21 mouse cellular contexts compared by ENCODE assay signal in the genomic region with DNA sequence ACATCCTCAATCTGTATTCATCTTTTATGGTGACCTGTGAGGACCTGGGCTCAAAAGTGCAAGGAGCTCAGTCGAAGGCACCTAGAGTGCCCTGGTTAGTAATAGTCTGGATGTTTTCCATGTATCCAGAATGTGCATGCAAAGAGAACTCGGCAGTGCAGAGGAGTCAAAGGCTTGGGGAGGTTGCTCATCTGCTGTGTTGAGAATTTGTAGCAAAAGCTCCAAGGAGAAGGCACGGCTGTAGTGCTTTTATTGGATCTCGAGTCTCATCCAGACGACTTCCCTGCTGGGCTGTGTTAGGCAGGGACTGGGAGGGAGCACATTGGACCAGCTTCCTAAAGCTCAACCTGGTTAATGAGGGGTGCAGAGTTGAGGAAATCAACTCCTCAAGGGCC.
DNase-seq lines count a peak whose midpoint lies in the region; ATAC-seq and TF ChIP-seq lines count a peak whose summit lies in the region.
"Had no signal": no experiment of that assay in that cellular context is flagged by ENCODE, and none has a peak within 500 bp of the region (broad histone marks: within the 10 kb centered on the region; RNA-seq: fewer than 3 reads in every experiment).

No protein-coding gene starts in this region.

- H3K27me3 ChIP-seq in midbrain, embryonic 11.5 days (ENCODE audit: control insufficient read depth, insufficient read depth, low read length), result no peaks in the 10 kb centered on the region
- H3K27me3 ChIP-seq: embryonic facial prominence, embryonic 13.5 days; forebrain, embryonic 12.5 days; hindbrain, embryonic 12.5 days had no signal

- peak; percentile 5 to 36 for DNase-seq in frontal cortex, adult 2 months (ENCODE audit: extremely low spot score in 1 of 2, low spot score in 1 of 2)
- DNase-seq in frontal cortex, postnatal 14 days (ENCODE audit: low spot score in 2 of 2), result no peak
- no peak for DNase-seq in layer of hippocampus, adult 2 months (ENCODE audit: low spot score in 2 of 2)
- no peak for DNase-seq in layer of hippocampus, adult 18-20 months (ENCODE audit: low spot score in 2 of 2)
- DNase-seq in left cerebral cortex, adult 18-20 months (ENCODE audit: low spot score in 2 of 2), result peak; percentile 19 to 26
- no peak for DNase-seq in left cerebral cortex, adult 11 months (ENCODE audit: low spot score)
- peak; percentile 59 for DNase-seq in brain, adult 2 months (ENCODE audit: low read depth, low spot score)
- no peak for DNase-seq in midbrain, embryonic 11.5 days (ENCODE audit: low spot score, missing footprints)
- DNase-seq: adrenal gland, postnatal 10 days; cerebellum, adult 11-12 months; cerebellum, adult 9-10 months; cerebellum, postnatal 25 days; gastrocnemius, adult 2 months; gastrocnemius, postnatal 25 days; heart, postnatal 4 days had no signal

- no peaks in the 10 kb centered on the region for H3K4me1 ChIP-seq in midbrain, embryonic 11.5 days (ENCODE audit: control insufficient read depth, insufficient read depth, low read length)
- H3K4me1 ChIP-seq: embryonic facial prominence, embryonic 13.5 days; heart, embryonic 13.5 days; hindbrain, embryonic 12.5 days had no signal

- no peak overlapping the region for H3K4me2 ChIP-seq in midbrain, embryonic 11.5 days
- H3K4me2 ChIP-seq: embryonic facial prominence, embryonic 13.5 days; forebrain, embryonic 12.5 days; heart, embryonic 13.5 days; hindbrain, embryonic 12.5 days had no signal

- H3K27ac ChIP-seq in layer of hippocampus, adult 2 months, result peak overlapping the region; percentile 86
- no peak overlapping the region for H3K27ac ChIP-seq in midbrain, embryonic 11.5 days (ENCODE audit: low read depth, low read length)
- H3K27ac ChIP-seq: embryonic facial prominence, embryonic 13.5 days; forebrain, embryonic 12.5 days; gastrocnemius, adult 2 months; heart, embryonic 13.5 days; hindbrain, embryonic 12.5 days had no signal

- WGBS in midbrain, embryonic 11.5 days, result 81% methylated on average over 5 of the region's 5 CpGs

- no peak overlapping the region for H3K9ac ChIP-seq in midbrain, embryonic 11.5 days (ENCODE audit: low read length)
- H3K9ac ChIP-seq: embryonic facial prominence, embryonic 13.5 days; forebrain, embryonic 12.5 days; heart, embryonic 13.5 days; hindbrain, embryonic 12.5 days had no signal

- no peak for TF ChIP-seq CTCF in layer of hippocampus, adult 2 months (conservative IDR thresholded peaks at IDR 0.05)

- no peak for ATAC-seq in midbrain, embryonic 11.5 days (ENCODE audit: low FRiP score)
- ATAC-seq: forebrain, embryonic 16.5 days; hindbrain, embryonic 16.5 days had no signal

- H3K36me3 ChIP-seq in midbrain, embryonic 11.5 days (ENCODE audit: control insufficient read depth, insufficient read depth, low read length), result no peaks in the 10 kb centered on the region
- H3K36me3 ChIP-seq: embryonic facial prominence, embryonic 13.5 days; forebrain, embryonic 12.5 days; heart, embryonic 13.5 days; hindbrain, embryonic 12.5 days had no signal

- H3K9me3 ChIP-seq in midbrain, embryonic 11.5 days (ENCODE audit: control insufficient read depth, low read length), result no peaks in the 10 kb centered on the region
- H3K9me3 ChIP-seq: embryonic facial prominence, embryonic 13.5 days; forebrain, embryonic 12.5 days; heart, embryonic 13.5 days; hindbrain, embryonic 12.5 days had no signal

- H3K4me3 ChIP-seq in layer of hippocampus, adult 2 months, result no peak overlapping the region
- no peak overlapping the region for H3K4me3 ChIP-seq in midbrain, embryonic 11.5 days (ENCODE audit: low read depth, low read length)
- H3K4me3 ChIP-seq: embryonic facial prominence, embryonic 13.5 days; forebrain, embryonic 12.5 days; gastrocnemius, adult 2 months; heart, embryonic 13.5 days; hindbrain, embryonic 12.5 days had no signal

Comparison
In these comparisons a context has a peak if more than half of its experiments do, and no peak if none do; other contexts are left out.
1. DNase-seq: peak in frontal cortex, adult 2 months (2 of 2), left cerebral cortex, adult 18-20 months (2 of 2) and brain, adult 2 months (single experiment); none in frontal cortex, postnatal 14 days (0 of 2), layer of hippocampus, adult 2 months (0 of 2), layer of hippocampus, adult 18-20 months (0 of 2), left cerebral cortex, adult 11 months (single experiment) and midbrain, embryonic 11.5 days (single experiment).